Mouse (Mus musculus) midbrain, embryonic 14.5 days (tissue): ENCODE results near the gene Gnas. TPM values are rescaled to one million over a fixed set of nuclear protein-coding genes. Genes with fewer than 3 reads are reported as not detected.

Experiments
- ATAC-seq: fragments of 200-750 bp; cut with Nextera tagmentation; 2 replicates; pipeline ENCODE4 v1.8.0; 2017; ENCODE audit warnings: moderate number of reproducible peaks, moderate library complexity; ENCODE audit not compliant: low FRiP score, low TSS enrichment
- DNase-seq: peaks from one replicate; pipeline ENCODE4 v3.0.0-alpha.2; 2015
- H3K27ac ChIP-seq: fragments of 300-500 bp; sonication (generic); replicated peaks from 2 replicates; pipeline ENCODE4 v1.5.1; 2014; ENCODE audit warnings: mild to moderate bottlenecking, low read depth, low read length, moderate library complexity
- H3K27me3 ChIP-seq: fragments of 300-500 bp; sonication (generic); 2 replicates; pipeline ENCODE4 v1.6.1; 2014; ENCODE audit warnings: low read length, control low read depth, mixed read lengths; ENCODE audit not compliant: control insufficient read depth, insufficient read depth
- H3K36me3 ChIP-seq: fragments of 300-500 bp; sonication (generic); 2 replicates; pipeline ENCODE4 v1.6.1; 2014; ENCODE audit warnings: low read length, control low read depth; ENCODE audit not compliant: control insufficient read depth, insufficient read depth
- H3K4me1 ChIP-seq: fragments of 300-500 bp; sonication (generic); 2 replicates; pipeline ENCODE4 v1.6.1; 2014; ENCODE audit warnings: mild to moderate bottlenecking, antibody characterized with exemption, low read length, control low read depth; ENCODE audit not compliant: control insufficient read depth, insufficient read depth
- H3K4me2 ChIP-seq: fragments of 300-500 bp; sonication (generic); 2 replicates; pipeline ENCODE4 v1.6.1; 2014; ENCODE audit warnings: mild to moderate bottlenecking, low read length, moderate library complexity
- H3K4me3 ChIP-seq: fragments of 300-500 bp; sonication (generic); replicated peaks from 2 replicates; pipeline ENCODE4 v1.5.1; 2014; ENCODE audit warnings: low read depth, low read length
- H3K9ac ChIP-seq: fragments of 300-500 bp; sonication (generic); replicated peaks from 2 replicates; pipeline ENCODE4 v1.6.1; 2014; ENCODE audit warnings: mild to moderate bottlenecking, low read length, moderate library complexity
- H3K9me3 ChIP-seq: fragments of 300-500 bp; sonication (generic); 2 replicates; pipeline ENCODE4 v1.6.1; 2016; ENCODE audit warnings: low read length, control low read depth, mixed read lengths; ENCODE audit not compliant: control insufficient read depth
- WGBS: fragments of 180-500 bp; shearing (Covaris S2); extraction: QIAGEN DNeasy Blood & Tissue Kit; methylation state at CpG from one replicate; pipeline ENCODE4 v1.1.7; 2014; 5-methylcytosine and 5-hydroxymethylcytosine counted together
- polyA plus RNA-seq: library from polyadenylated mRNA; unstranded; fragments of >200 nt; fragmentation: Nextera tagmentation; extraction: Ambion mirVana; gene quantifications from 2 replicates; pipeline ENCODE4 v1.2.1, GENCODE M21; 2014

Gene Gnas
- polyA plus RNA-seq, 1 experiment from 2014 or later = 1,446 TPM

DNA sequence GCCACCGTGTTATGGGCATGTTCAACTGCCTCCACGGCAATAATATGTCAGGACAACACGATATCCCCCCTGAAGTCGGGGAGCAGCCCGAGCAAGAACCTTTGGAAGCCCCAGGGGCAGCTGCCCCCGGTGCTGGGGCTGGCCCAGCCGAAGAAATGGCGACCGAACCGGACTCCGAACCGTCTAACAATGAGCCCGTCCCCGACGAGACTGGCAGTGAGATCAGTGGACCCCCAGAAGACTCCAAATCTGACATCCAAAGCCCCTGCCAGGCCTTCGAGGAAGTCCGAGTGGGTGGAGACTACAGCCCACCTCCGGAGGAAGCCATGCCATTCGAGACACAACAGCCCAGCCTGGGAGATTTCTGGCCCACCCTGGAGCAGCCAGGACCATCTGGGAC, 13.7 kb downstream of the Gnas start:
- DNase-seq (no peak), ATAC-seq (no peak)
- Histone ChIP-seq H3K4me3 (no peak overlapping the region), H3K9ac (no peak overlapping the region), H3K36me3 (no peaks in the 10 kb centered on the region), H3K27ac (no peak overlapping the region), H3K9me3 (peaks cover 45% of the 10 kb centered on the region), H3K4me1 (peaks cover 4% of the 10 kb centered on the region; the same call in 1 of the 2 replicates), H3K4me2 (no peak overlapping the region), H3K27me3 (peaks cover 39% of the 10 kb centered on the region)
- 70% methylated on average over 19 of the region's 19 CpGs for WGBS

DNA sequence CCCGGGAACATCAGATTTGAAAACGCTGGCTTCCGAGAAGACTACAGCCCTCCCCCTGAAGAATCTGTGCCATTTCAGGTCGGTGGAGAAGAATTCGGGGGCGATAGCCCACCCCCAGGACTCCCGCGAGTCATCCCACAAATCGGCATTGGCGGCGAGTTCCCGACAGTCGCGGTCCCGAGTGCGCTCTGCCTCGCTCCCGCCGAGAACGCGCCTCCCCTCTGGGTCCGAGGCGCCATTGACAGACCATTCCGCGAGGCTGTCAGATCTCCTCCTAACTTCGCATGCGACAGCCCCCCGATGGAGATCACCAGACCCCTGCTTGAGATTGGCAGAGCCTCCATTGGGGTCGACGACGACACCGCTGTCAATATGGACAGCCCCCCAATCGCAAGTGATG, 14.4 kb downstream of the Gnas start:
- ATAC-seq (no peak), DNase-seq (no peak)
- H3K4me3 ChIP-seq = 0 out of 2 replicates have a peak overlapping the region, but pooled peaks have one; percentile 1
- H3K9ac ChIP-seq = no peak overlapping the region
- WGBS = 48% methylated on average over 33 of the region's 33 CpGs
- H3K4me1 ChIP-seq = 0 out of 2 replicates have a peak, but pooled peaks cover 4% of the 10 kb centered on the region
- H3K4me2 ChIP-seq = peak overlapping the region; percentile 35
- H3K27ac ChIP-seq = no peak overlapping the region
- peaks cover 39% of the 10 kb centered on the region for H3K27me3 ChIP-seq
- H3K36me3 ChIP-seq = no peaks in the 10 kb centered on the region
- H3K9me3 ChIP-seq = peaks cover 45% of the 10 kb centered on the region

DNA sequence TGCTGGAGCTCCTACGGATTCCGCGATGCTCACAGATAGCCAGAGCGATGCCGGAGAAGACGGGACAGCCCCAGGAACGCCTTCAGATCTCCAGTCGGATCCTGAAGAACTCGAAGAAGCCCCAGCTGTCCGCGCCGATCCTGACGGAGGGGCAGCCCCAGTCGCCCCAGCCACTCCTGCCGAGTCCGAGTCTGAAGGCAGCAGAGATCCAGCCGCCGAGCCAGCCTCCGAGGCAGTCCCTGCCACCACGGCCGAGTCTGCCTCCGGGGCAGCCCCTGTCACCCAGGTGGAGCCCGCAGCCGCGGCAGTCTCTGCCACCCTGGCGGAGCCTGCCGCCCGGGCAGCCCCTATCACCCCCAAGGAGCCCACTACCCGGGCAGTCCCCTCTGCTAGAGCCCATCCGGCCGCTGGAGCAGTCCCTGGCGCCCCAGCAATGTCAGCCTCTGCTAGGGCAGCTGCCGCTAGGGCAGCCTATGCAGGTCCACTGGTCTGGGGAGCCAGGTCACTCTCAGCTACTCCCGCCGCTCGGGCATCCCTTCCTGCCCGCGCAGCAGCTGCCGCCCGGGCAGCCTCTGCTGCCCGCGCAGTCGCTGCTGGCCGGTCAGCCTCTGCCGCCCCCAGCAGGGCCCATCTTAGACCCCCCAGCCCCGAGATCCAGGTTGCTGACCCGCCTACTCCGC, 15.1 kb downstream of the Gnas start:
- Histone ChIP-seq H3K9me3 (peaks cover 45% of the 10 kb centered on the region), H3K4me3 (peak overlapping the region; percentile 21), H3K9ac (no peak overlapping the region), H3K36me3 (no peaks in the 10 kb centered on the region), H3K4me1 (0 out of 2 replicates have a peak, but pooled peaks cover 4% of the 10 kb centered on the region), H3K27ac (no peak overlapping the region), H3K27me3 (peaks cover 39% of the 10 kb centered on the region), H3K4me2 (peak overlapping the region; percentile 42)
- 48% methylated on average over 47 of the region's 48 CpGs for WGBS
- DNase-seq (no peak), ATAC-seq (no peak)

DNA sequence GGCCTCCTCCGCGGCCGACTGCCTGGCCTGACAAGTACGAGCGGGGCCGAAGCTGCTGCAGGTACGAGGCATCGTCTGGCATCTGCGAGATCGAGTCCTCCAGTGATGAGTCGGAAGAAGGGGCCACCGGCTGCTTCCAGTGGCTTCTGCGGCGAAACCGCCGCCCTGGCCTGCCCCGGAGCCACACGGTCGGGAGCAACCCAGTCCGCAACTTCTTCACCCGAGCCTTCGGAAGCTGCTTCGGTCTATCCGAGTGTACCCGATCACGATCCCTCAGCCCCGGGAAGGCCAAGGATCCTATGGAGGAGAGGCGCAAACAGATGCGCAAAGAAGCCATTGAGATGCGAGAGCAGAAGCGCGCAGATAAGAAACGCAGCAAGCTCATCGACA, 15.6 kb downstream of the Gnas start:
- Histone ChIP-seq H3K4me2 (peak overlapping the region; percentile 42), H3K4me1 (0 out of 2 replicates have a peak, but pooled peaks cover 4% of the 10 kb centered on the region), H3K9ac (no peak overlapping the region), H3K27me3 (peaks cover 39% of the 10 kb centered on the region), H3K27ac (no peak overlapping the region), H3K4me3 (peak overlapping the region; percentile 21), H3K36me3 (no peaks in the 10 kb centered on the region), H3K9me3 (peaks cover 45% of the 10 kb centered on the region)
- ATAC-seq (no peak), DNase-seq (no peak)
- 48% methylated on average over 34 of the region's 34 CpGs for WGBS

- no peak for DNase-seq
- no peak overlapping the region for H3K9ac ChIP-seq
These were observed 16.1 kb downstream of the Gnas start for GRCm38 (mm10) chr2:174300186-174300585.

DNA sequence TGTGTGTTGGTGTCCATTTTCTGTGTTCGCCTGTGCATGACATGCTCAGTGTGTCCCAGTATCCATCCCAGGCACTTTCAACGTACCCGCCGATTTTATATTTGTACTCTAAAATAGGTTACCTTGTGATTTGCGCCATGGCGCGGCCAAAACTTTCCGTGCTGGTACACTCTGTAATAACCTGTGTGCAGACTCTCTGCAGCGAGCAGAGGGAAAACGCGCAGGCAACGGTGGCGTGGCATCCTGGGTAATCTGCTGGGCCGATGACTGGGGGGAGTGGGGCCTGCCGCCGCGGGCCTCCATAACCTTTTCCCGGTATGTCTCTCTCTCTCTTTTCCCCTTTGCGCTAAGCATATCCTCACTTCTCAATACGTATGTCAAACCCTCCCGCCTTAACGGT, 16.5 kb downstream of the Gnas start:
- Histone ChIP-seq H3K36me3 (no peaks in the 10 kb centered on the region), H3K27ac (no peak overlapping the region), H3K27me3 (peaks cover 39% of the 10 kb centered on the region), H3K9me3 (peaks cover 36% of the 10 kb centered on the region), H3K9ac (no peak overlapping the region), H3K4me2 (peak overlapping the region; percentile 42), H3K4me3 (peak overlapping the region; percentile 21), H3K4me1 (0 out of 2 replicates have a peak, but pooled peaks cover 3% of the 10 kb centered on the region)
- ATAC-seq = no peak
- no peak for DNase-seq
- 54% methylated on average over 22 of the region's 22 CpGs for WGBS

More at GRCm38 (mm10) chr2:174300186-174300585, 16.1 kb downstream of the Gnas start:
- peaks cover 41% of the 10 kb centered on the region for H3K9me3 ChIP-seq
- H3K27ac ChIP-seq = no peak overlapping the region
- peak overlapping the region; percentile 21 for H3K4me3 ChIP-seq
- no peaks in the 10 kb centered on the region for H3K36me3 ChIP-seq
- WGBS = 55% methylated on average over 27 of the region's 27 CpGs
- H3K27me3 ChIP-seq = peaks cover 39% of the 10 kb centered on the region
- H3K4me1 ChIP-seq = 0 out of 2 replicates have a peak, but pooled peaks cover 4% of the 10 kb centered on the region
- peak overlapping the region; percentile 42 for H3K4me2 ChIP-seq
- no peak for ATAC-seq

DNA sequence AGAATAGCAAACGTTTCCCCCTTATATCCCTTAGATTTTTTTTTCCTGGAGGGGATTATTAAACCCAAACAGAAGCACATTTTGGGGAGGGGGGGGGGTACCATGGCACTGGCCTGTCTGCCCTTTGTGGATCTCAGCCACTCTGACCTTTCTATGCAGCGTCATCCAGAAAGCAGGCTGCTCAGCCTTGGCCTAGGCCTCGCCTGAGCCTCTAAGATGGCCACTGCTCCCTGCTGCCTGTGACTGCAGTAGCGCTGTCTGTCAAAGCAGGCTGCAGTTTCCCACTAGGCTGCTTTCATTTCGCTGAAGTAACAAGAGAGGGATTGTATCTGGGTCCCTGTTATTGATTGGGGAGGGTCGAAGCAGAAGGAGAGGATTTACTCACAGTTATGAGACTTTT, 18.4 kb downstream of the Gnas start:
- H3K4me3 ChIP-seq = no peak overlapping the region
- H3K36me3 ChIP-seq = no peaks in the 10 kb centered on the region
- no peak overlapping the region for H3K9ac ChIP-seq
- WGBS = 24% methylated on average over 6 of the region's 6 CpGs
- H3K27ac ChIP-seq = no peak overlapping the region
- H3K9me3 ChIP-seq = peaks cover 25% of the 10 kb centered on the region
- H3K27me3 ChIP-seq = peaks cover 34% of the 10 kb centered on the region
- H3K4me1 ChIP-seq = no peaks in the 10 kb centered on the region
- no peak for DNase-seq
- H3K4me2 ChIP-seq = no peak overlapping the region
- no peak for ATAC-seq

DNA sequence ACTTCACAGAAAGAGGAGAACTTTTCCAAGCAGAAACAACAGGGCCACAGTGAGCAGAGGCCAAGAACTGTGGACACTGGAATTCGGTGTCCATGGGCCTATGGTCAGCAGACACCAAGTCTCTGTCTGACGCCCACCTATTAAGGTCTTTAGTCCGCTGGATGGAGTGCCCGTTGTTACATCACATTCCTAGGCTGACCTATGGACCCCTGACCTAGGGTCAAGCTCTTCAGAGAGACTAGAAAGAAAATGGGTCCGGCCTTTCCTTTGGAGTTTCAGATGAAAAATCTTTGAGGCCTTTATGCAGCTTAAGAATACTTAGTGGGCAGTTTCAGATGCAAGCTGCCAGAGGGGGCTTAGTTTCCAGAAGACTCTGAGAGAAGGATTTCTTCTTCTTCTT, 21.5 kb downstream of the Gnas start:
- Histone ChIP-seq H3K9me3 (no peaks in the 10 kb centered on the region), H3K4me2 (no peak overlapping the region), H3K4me3 (no peak overlapping the region), H3K9ac (no peak overlapping the region), H3K4me1 (no peaks in the 10 kb centered on the region), H3K27me3 (peaks cover 6% of the 10 kb centered on the region; the same call in 1 of the 2 replicates), H3K27ac (no peak overlapping the region), H3K36me3 (no peaks in the 10 kb centered on the region)
- 3% methylated on average over 5 of the region's 5 CpGs for WGBS
- ATAC-seq (no peak), DNase-seq (no peak)

DNA sequence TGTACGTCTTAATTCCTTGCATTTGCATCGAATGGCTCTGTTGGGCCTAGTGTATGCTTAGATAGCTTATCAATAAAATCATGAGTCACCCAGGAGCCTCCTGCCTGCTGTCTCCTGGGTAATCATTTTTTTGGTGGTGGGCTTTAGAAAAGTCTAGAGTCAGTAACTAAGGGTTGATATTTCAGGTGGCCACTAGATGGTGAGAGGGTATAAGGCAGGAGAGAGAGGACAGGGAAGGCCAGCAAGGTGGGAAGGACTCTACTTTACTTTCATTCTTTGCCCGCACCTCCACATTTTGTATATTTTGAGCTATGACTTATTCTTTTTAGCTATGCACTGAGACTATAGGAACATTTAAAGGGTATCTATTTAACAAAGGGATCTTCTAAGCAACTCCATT, 23.8 kb downstream of the Gnas start:
- ATAC-seq = no peak

More for the DNA sequence above, 23.8 kb downstream of the Gnas start:
- H3K9ac ChIP-seq = no peak overlapping the region
- H3K4me3 ChIP-seq = no peak overlapping the region
- 88% methylated on average over 3 of the region's 3 CpGs for WGBS
- H3K4me2 ChIP-seq = no peak overlapping the region
- DNase-seq = no peak
- no peaks in the 10 kb centered on the region for H3K4me1 ChIP-seq
- H3K27me3 ChIP-seq = no peaks in the 10 kb centered on the region
- H3K9me3 ChIP-seq = no peaks in the 10 kb centered on the region
- H3K27ac ChIP-seq = no peak overlapping the region
- no peaks in the 10 kb centered on the region for H3K36me3 ChIP-seq
